Mouse (Mus musculus): ENCODE data around the gene Ugt1a7c.

GRCm38 (mm10) chr1:88094941-88095492 is at the start of gene Ugt1a7c:
- TF ChIP-seq CTCF (IDR thresholded peaks at IDR 0.05) (no peak), EP300 (IDR thresholded peaks at IDR 0.05) (no peak)

Data from lung, postnatal 0 days (tissue).